Mouse (Mus musculus) midbrain, embryonic 15.5 days (tissue): ENCODE measurements around the gene Tnfsf13. TPM values are rescaled to one million over a fixed set of nuclear protein-coding genes. Genes with fewer than 3 reads are reported as not detected.
"Not testable (repeated sequence)": the region's sequence is repeated elsewhere in the genome, so short reads cannot be mapped to it uniquely, and the experiment has no call there.

ENCODE experiments used
- ATAC-seq: fragments of 200-750 bp; cut with Nextera tagmentation; replicated peaks from 2 replicates; pipeline ENCODE4 v1.8.0; 2017; ENCODE audit warnings: moderate TSS enrichment
- H3K27ac ChIP-seq: fragments of 300-500 bp; sonication (generic); 2 replicates; pipeline ENCODE4 v1.5.1; 2015; ENCODE audit warnings: mild to moderate bottlenecking, inconsistent platforms
- H3K27me3 ChIP-seq: fragments of 300-500 bp; sonication (generic); replicated peaks from 2 replicates; pipeline ENCODE4 v1.6.1; 2015; ENCODE audit warnings: inconsistent platforms
- H3K36me3 ChIP-seq: fragments of 300-500 bp; sonication (generic); replicated peaks from 2 replicates; pipeline ENCODE4 v1.6.1; 2015; ENCODE audit warnings: inconsistent platforms
- H3K4me1 ChIP-seq: fragments of 300-500 bp; sonication (generic); 2 replicates; pipeline ENCODE4 v1.6.1; 2015; ENCODE audit warnings: inconsistent platforms
- H3K4me2 ChIP-seq: fragments of 300-500 bp; sonication (generic); 2 replicates; pipeline ENCODE4 v1.6.1; 2015; ENCODE audit warnings: inconsistent platforms, mild to moderate bottlenecking, moderate library complexity
- H3K4me3 ChIP-seq: fragments of 300-500 bp; sonication (generic); 2 replicates; pipeline ENCODE4 v1.5.1; 2015; ENCODE audit warnings: mild to moderate bottlenecking, inconsistent platforms
- H3K9ac ChIP-seq: fragments of 300-500 bp; sonication (generic); 2 replicates; pipeline ENCODE4 v1.6.1; 2015; ENCODE audit warnings: mild to moderate bottlenecking, inconsistent platforms
- H3K9me3 ChIP-seq: fragments of 300-500 bp; sonication (generic); 2 replicates; pipeline ENCODE4 v1.6.1; 2016; ENCODE audit warnings: inconsistent platforms
- WGBS: fragments of 180-500 bp; shearing (Covaris S2); methylation state at CpG from one replicate; pipeline ENCODE4 v1.1.7; 2015; ENCODE audit warnings: mixed read lengths; 5-methylcytosine and 5-hydroxymethylcytosine counted together
- polyA plus RNA-seq: library from polyadenylated mRNA; unstranded; fragments of >200 nt; fragmentation: Nextera tagmentation; extraction: Ambion mirVana; gene quantifications from 2 replicates; pipeline ENCODE4 v1.2.1, GENCODE M21; 2015

Gene Tnfsf13
- polyA plus RNA-seq, 1 experiment from 2014 or later: 0.68 TPM

GRCm38 (mm10) chr11:69702886-69703285 is 17.3 kb upstream of the Tnfsf13 start:
- not testable (repeated sequence) for H3K4me1 ChIP-seq, H3K36me3 ChIP-seq, H3K27ac ChIP-seq, H3K27me3 ChIP-seq, H3K9me3 ChIP-seq, H3K4me2 ChIP-seq, H3K4me3 ChIP-seq, H3K9ac ChIP-seq, ATAC-seq
- WGBS: 92% methylated on average over 10 of the region's 10 CpGs

- no peak overlapping the region for H3K9ac ChIP-seq
Observed at GRCm38 (mm10) chr11:69699595-69699994, 14.0 kb upstream of the Tnfsf13 start.

GRCm38 (mm10) chr11:69698574-69698973 is 13.0 kb upstream of the Tnfsf13 start:
- Histone ChIP-seq H3K4me1 (peaks cover 11% of the 10 kb centered on the region), H3K36me3 (no peaks in the 10 kb centered on the region), H3K27me3 (no peaks in the 10 kb centered on the region), H3K9ac (no peak overlapping the region), H3K9me3 (no peaks in the 10 kb centered on the region), H3K4me2 (no peak overlapping the region), H3K27ac (no peak overlapping the region), H3K4me3 (no peak overlapping the region)
- 74% methylated on average over 5 of the region's 5 CpGs for WGBS
- no peak for ATAC-seq

More at GRCm38 (mm10) chr11:69699595-69699994, 14.0 kb upstream of the Tnfsf13 start:
- no peaks in the 10 kb centered on the region for H3K9me3 ChIP-seq
- H3K4me3 ChIP-seq: no peak overlapping the region
- no peak overlapping the region for H3K27ac ChIP-seq
- no peaks in the 10 kb centered on the region for H3K27me3 ChIP-seq
- H3K36me3 ChIP-seq: no peaks in the 10 kb centered on the region
- no peak overlapping the region for H3K4me2 ChIP-seq
- H3K4me1 ChIP-seq: peaks cover 11% of the 10 kb centered on the region
- ATAC-seq: no peak
- 73% methylated on average over 1 of the region's 1 CpGs for WGBS

- Histone ChIP-seq H3K27ac (no peak overlapping the region), H3K4me1 (peaks cover 11% of the 10 kb centered on the region), H3K27me3 (no peaks in the 10 kb centered on the region), H3K4me2 (no peak overlapping the region), H3K4me3 (no peak overlapping the region), H3K9me3 (no peaks in the 10 kb centered on the region), H3K9ac (no peak overlapping the region), H3K36me3 (no peaks in the 10 kb centered on the region)
- no peak for ATAC-seq
- 94% methylated on average over 3 of the region's 3 CpGs for WGBS
Observed at GRCm38 (mm10) chr11:69697396-69697795, 11.8 kb upstream of the Tnfsf13 start.

GRCm38 (mm10) chr11:69695361-69696181 is 10.0 kb upstream of the Tnfsf13 start, which contains the start of the genes Tnfsf12 and Tnfsfm13:
TSS of gene Tnfsf12 (minus strand) at chr11:69695849.
TSS of gene Tnfsfm13 (minus strand) at chr11:69696098.
- Histone ChIP-seq H3K36me3 (no peaks in the 10 kb centered on the region), H3K27me3 (no peaks in the 10 kb centered on the region), H3K9me3 (no peaks in the 10 kb centered on the region), H3K4me3 (peak within 1 kb of the TSS; percentile 41), H3K9ac (peak within 1 kb of the TSS; percentile 54), H3K27ac (no peak within 1 kb of the TSS), H3K4me2 (peak within 1 kb of the TSS; percentile 87), H3K4me1 (peaks cover 11% of the 10 kb centered on the region)
- no peak for ATAC-seq
- under 1% methylated on average over 40 of the region's 41 CpGs for WGBS

GRCm38 (mm10) chr11:69695046-69695360 is 9.4 kb upstream of the Tnfsf13 start:
- Histone ChIP-seq H3K9me3 (no peaks in the 10 kb centered on the region), H3K9ac (peak overlapping the region; percentile 54; the same call in 1 of the 2 replicates), H3K4me3 (peak overlapping the region; percentile 41), H3K4me1 (peaks cover 11% of the 10 kb centered on the region), H3K27ac (no peak overlapping the region), H3K4me2 (peak overlapping the region; percentile 87), H3K27me3 (no peaks in the 10 kb centered on the region), H3K36me3 (no peaks in the 10 kb centered on the region)
- ATAC-seq: no peak
- WGBS: 28% methylated on average over 6 of the region's 6 CpGs

- Histone ChIP-seq H3K27me3 (no peaks in the 10 kb centered on the region), H3K9me3 (no peaks in the 10 kb centered on the region), H3K4me1 (peaks cover 11% of the 10 kb centered on the region), H3K4me2 (no peak overlapping the region), H3K27ac (no peak overlapping the region), H3K36me3 (no peaks in the 10 kb centered on the region), H3K4me3 (no peak overlapping the region), H3K9ac (no peak overlapping the region)
- ATAC-seq: no peak
- 46% methylated on average over 11 of the region's 11 CpGs for WGBS
Observed at GRCm38 (mm10) chr11:69693421-69693965, 7.9 kb upstream of the Tnfsf13 start.

GRCm38 (mm10) chr11:69692863-69693262 is 7.3 kb upstream of the Tnfsf13 start:
- H3K36me3 ChIP-seq: no peaks in the 10 kb centered on the region
- ATAC-seq: no peak
- H3K27ac ChIP-seq: no peak overlapping the region

GRCm38 (mm10) chr11:69692196-69692811 is 6.7 kb upstream of the Tnfsf13 start:
- H3K36me3 ChIP-seq: no peaks in the 10 kb centered on the region
- H3K9me3 ChIP-seq: no peaks in the 10 kb centered on the region
- no peak overlapping the region for H3K9ac ChIP-seq
- H3K27me3 ChIP-seq: no peaks in the 10 kb centered on the region
- 82% methylated on average over 9 of the region's 9 CpGs for WGBS
- no peak overlapping the region for H3K4me2 ChIP-seq
- no peak overlapping the region for H3K4me3 ChIP-seq
- no peak overlapping the region for H3K27ac ChIP-seq
- peaks cover 11% of the 10 kb centered on the region for H3K4me1 ChIP-seq
- ATAC-seq: no peak

More at GRCm38 (mm10) chr11:69692863-69693262, 7.3 kb upstream of the Tnfsf13 start:
- Histone ChIP-seq H3K9ac (no peak overlapping the region), H3K27me3 (no peaks in the 10 kb centered on the region), H3K4me3 (no peak overlapping the region), H3K9me3 (no peaks in the 10 kb centered on the region), H3K4me2 (no peak overlapping the region), H3K4me1 (peaks cover 11% of the 10 kb centered on the region)
- 79% methylated on average over 6 of the region's 6 CpGs for WGBS

GRCm38 (mm10) chr11:69689891-69690290 is 4.3 kb upstream of the Tnfsf13 start:
- Histone ChIP-seq H3K36me3 (no peaks in the 10 kb centered on the region), H3K4me3 (no peak overlapping the region), H3K27ac (no peak overlapping the region), H3K9me3 (no peaks in the 10 kb centered on the region), H3K27me3 (0 out of 2 replicates have a peak, but pooled peaks cover 3% of the 10 kb centered on the region), H3K4me2 (no peak overlapping the region), H3K4me1 (peaks cover 7% of the 10 kb centered on the region; the same call in 1 of the 2 replicates), H3K9ac (no peak overlapping the region)
- WGBS: 96% methylated on average over 1 of the region's 1 CpGs
- ATAC-seq: no peak

- Histone ChIP-seq H3K9me3 (no peaks in the 10 kb centered on the region), H3K9ac (no peak overlapping the region), H3K4me1 (peaks cover 21% of the 10 kb centered on the region), H3K27me3 (0 out of 2 replicates have a peak, but pooled peaks cover 3% of the 10 kb centered on the region), H3K27ac (no peak overlapping the region), H3K4me2 (no peak overlapping the region), H3K36me3 (no peaks in the 10 kb centered on the region), H3K4me3 (no peak overlapping the region)
- ATAC-seq: no peak
- 58% methylated on average over 5 of the region's 5 CpGs for WGBS
Observed at GRCm38 (mm10) chr11:69687061-69687460, 1.5 kb upstream of the Tnfsf13 start.

GRCm38 (mm10) chr11:69686377-69686776 is 793 bp upstream of the Tnfsf13 start:
- no peaks in the 10 kb centered on the region for H3K9me3 ChIP-seq
- H3K27ac ChIP-seq: no peak overlapping the region
- H3K4me2 ChIP-seq: no peak overlapping the region
- H3K27me3 ChIP-seq: 0 out of 2 replicates have a peak, but pooled peaks cover 3% of the 10 kb centered on the region
- no peak overlapping the region for H3K9ac ChIP-seq
- 12% methylated on average over 4 of the region's 4 CpGs for WGBS
- H3K4me1 ChIP-seq: peaks cover 21% of the 10 kb centered on the region
- no peak overlapping the region for H3K4me3 ChIP-seq
- no peak for ATAC-seq
- H3K36me3 ChIP-seq: no peaks in the 10 kb centered on the region
